8 mouse cellular contexts compared by ENCODE assay signal in genomic region chr11:31871135-31871541, GRCm38 (mm10). TPM values are rescaled to one million over a fixed set of nuclear protein-coding genes. Genes with fewer than 3 reads are reported as not detected.
DNase-seq lines count a peak whose midpoint lies in the region; ATAC-seq lines count a peak whose summit lies in the region.

No protein-coding gene starts in this region.

- peak overlapping the region; percentile 73 for H3K9ac ChIP-seq in embryonic facial prominence, embryonic 12.5 days
- H3K9ac ChIP-seq in kidney, embryonic 14.5 days (ENCODE audit: low read depth, low read length) = peak overlapping the region; percentile 78
- H3K9ac ChIP-seq in liver, embryonic 11.5 days (ENCODE audit: low read depth, low read length) = peak overlapping the region; percentile 91
- H3K9ac ChIP-seq in neural tube, embryonic 11.5 days (ENCODE audit: low read length) = peak overlapping the region; percentile 81

- whole genome bisulfite sequencing in embryonic facial prominence, embryonic 12.5 days = 3% methylated on average over 20 of the region's 21 CpGs
- 3% methylated on average over 20 of the region's 21 CpGs for WGBS in kidney, embryonic 14.5 days
- WGBS in liver, embryonic 11.5 days = under 1% methylated on average over 21 of the region's 21 CpGs
- 0% methylated on average over 20 of the region's 21 CpGs for WGBS in neural tube, embryonic 11.5 days

- peak overlapping the region; percentile 76 for H3K4me2 ChIP-seq in embryonic facial prominence, embryonic 12.5 days (replicated peaks)
- peak overlapping the region; percentile 82 for H3K4me2 ChIP-seq in kidney, embryonic 14.5 days (replicated peaks; ENCODE audit: low read depth, low read length)
- peak overlapping the region; percentile 79 for H3K4me2 ChIP-seq in liver, embryonic 11.5 days
- peak overlapping the region; percentile 81 for H3K4me2 ChIP-seq in neural tube, embryonic 11.5 days (ENCODE audit: low read depth)

- no peaks in the 10 kb centered on the region for H3K9me3 ChIP-seq in embryonic facial prominence, embryonic 12.5 days
- no peaks in the 10 kb centered on the region for H3K9me3 ChIP-seq in kidney, embryonic 14.5 days (ENCODE audit: control insufficient read depth, low read length)
- H3K9me3 ChIP-seq in liver, embryonic 11.5 days (ENCODE audit: control insufficient read depth, low read length) = no peaks in the 10 kb centered on the region
- no peaks in the 10 kb centered on the region for H3K9me3 ChIP-seq in neural tube, embryonic 11.5 days (ENCODE audit: control insufficient read depth, low read length)

- ATAC-seq in embryonic facial prominence, embryonic 12.5 days (ENCODE audit: insufficient number of reproducible peaks, insufficient read depth, low FRiP score, low TSS enrichment) = peak; percentile 1; the same call in 1 of the 2 replicates
- 0 out of 2 replicates have a peak, but pooled peaks have one; percentile 5 for ATAC-seq in kidney, embryonic 14.5 days (ENCODE audit: low FRiP score, low TSS enrichment)
- ATAC-seq in liver, embryonic 11.5 days (replicated peaks; ENCODE audit: low FRiP score) = no peak
- ATAC-seq in neural tube, embryonic 11.5 days (ENCODE audit: insufficient read depth, low FRiP score, low TSS enrichment) = peak; percentile 8; the same call in 1 of the 2 replicates

- DNase-seq in A20 (ENCODE audit: low read depth, low spot score) = peak; percentile 59
- peak; percentile 50 for DNase-seq in adrenal gland, adult 8-10 months
- peak; percentile 48 to 63 for DNase-seq in heart, adult 9 months (ENCODE audit: low spot score in 2 of 2)
- peak; percentile 64 for DNase-seq in liver, embryonic 11.5 days (ENCODE audit: low spot score)
- peak; percentile 53 for DNase-seq in neural tube, embryonic 11.5 days (ENCODE audit: low spot score)
- DNase-seq in thymus, adult 18-20 months = peak; percentile 36 to 50

- H3K27me3 ChIP-seq in embryonic facial prominence, embryonic 12.5 days = no peaks in the 10 kb centered on the region
- H3K27me3 ChIP-seq in kidney, embryonic 14.5 days (ENCODE audit: control insufficient read depth, insufficient read depth, low read length) = no peaks in the 10 kb centered on the region
- no peaks in the 10 kb centered on the region for H3K27me3 ChIP-seq in liver, embryonic 11.5 days (replicated peaks; ENCODE audit: control insufficient read depth, insufficient read depth, low read length)
- no peaks in the 10 kb centered on the region for H3K27me3 ChIP-seq in neural tube, embryonic 11.5 days (ENCODE audit: control insufficient read depth, insufficient read depth, low read length)

- H3K27ac ChIP-seq in embryonic facial prominence, embryonic 12.5 days = no peak overlapping the region
- H3K27ac ChIP-seq in kidney, embryonic 14.5 days (ENCODE audit: low read depth, low read length) = 0 out of 2 replicates have a peak overlapping the region, but pooled peaks have one; percentile 3
- peak overlapping the region; percentile 80 for H3K27ac ChIP-seq in liver, embryonic 11.5 days (ENCODE audit: low read depth, low read length)
- peak overlapping the region; percentile 62 for H3K27ac ChIP-seq in neural tube, embryonic 11.5 days (ENCODE audit: low read depth, low read length)

- peaks cover 18% of the 10 kb centered on the region for H3K4me1 ChIP-seq in embryonic facial prominence, embryonic 12.5 days
- peaks cover 15% of the 10 kb centered on the region; the same call in 1 of the 2 replicates for H3K4me1 ChIP-seq in kidney, embryonic 14.5 days (ENCODE audit: control insufficient read depth, insufficient read depth, low read length)
- peaks cover 13% of the 10 kb centered on the region; the same call in 1 of the 2 replicates for H3K4me1 ChIP-seq in liver, embryonic 11.5 days (replicated peaks; ENCODE audit: control insufficient read depth, insufficient read depth, low read length)
- no peaks in the 10 kb centered on the region; the same call in 1 of the 2 replicates for H3K4me1 ChIP-seq in neural tube, embryonic 11.5 days (ENCODE audit: control insufficient read depth, insufficient read depth, low read length)

- H3K4me3 ChIP-seq in embryonic facial prominence, embryonic 12.5 days = peak overlapping the region; percentile 80
- H3K4me3 ChIP-seq in kidney, embryonic 14.5 days (ENCODE audit: low read length) = peak overlapping the region; percentile 67
- peak overlapping the region; percentile 92 for H3K4me3 ChIP-seq in liver, embryonic 11.5 days (ENCODE audit: low read depth, low read length)
- peak overlapping the region; percentile 85 for H3K4me3 ChIP-seq in neural tube, embryonic 11.5 days (ENCODE audit: low read depth, low read length)

- H3K36me3 ChIP-seq in embryonic facial prominence, embryonic 12.5 days = no peaks in the 10 kb centered on the region
- H3K36me3 ChIP-seq in kidney, embryonic 14.5 days (ENCODE audit: control insufficient read depth, insufficient read depth, low read length) = no peaks in the 10 kb centered on the region
- no peaks in the 10 kb centered on the region for H3K36me3 ChIP-seq in liver, embryonic 11.5 days (ENCODE audit: control insufficient read depth, insufficient read depth, low read length)
- no peaks in the 10 kb centered on the region for H3K36me3 ChIP-seq in neural tube, embryonic 11.5 days (ENCODE audit: control insufficient read depth, insufficient read depth, low read length)

RNA-seq across cellular contexts. Expression of gene Cpeb4, which starts 0.9 kb away (rescaled TPM):
- total RNA-seq in adrenal gland, adult 8-10 months (2022) = 100 to 1,000 TPM in 3 of 4 experiments, 10 to 100 TPM in 1; 96.9 to 175 (median 107) TPM
- 4.2 and 5.0 TPM in 2 replicates for polyA plus RNA-seq in embryonic facial prominence, embryonic 12.5 days (2016; fragmentation: Nextera tagmentation; extraction: Ambion mirVana)
- polyA plus RNA-seq in kidney, embryonic 14.5 days (2014; fragmentation: Nextera tagmentation; extraction: Ambion mirVana) = 3.0 and 5.0 TPM in 2 replicates
- polyA plus RNA-seq in liver, embryonic 11.5 days (2014; fragmentation: Nextera tagmentation; extraction: Ambion mirVana) = 14.4 and 15.8 TPM in 2 replicates
- polyA plus RNA-seq in neural tube, embryonic 11.5 days (2014; fragmentation: Nextera tagmentation; extraction: Ambion mirVana) = 17.1 and 20.3 TPM in 2 replicates
